Mouse (Mus musculus) spleen, adult 2 months (tissue): Measurements from ENCODE around the gene Reps1. TPM values are rescaled to one million over a fixed set of nuclear protein-coding genes. Genes with fewer than 3 reads are reported as not detected.

ENCODE experiments used
- DNase-seq, 2 experiments: peaks; one replicate each; pipeline versions ENCODE4 v3.0.0 to v3.0.0-alpha.2; 2012 to 2021; ENCODE audit warnings: low spot score in 2 of 2, low read depth in 1 of 2
- H3K27ac ChIP-seq: fragments of 200-500 bp; 2 replicates; pipeline ENCODE4 v1.5.1; 2012; ENCODE audit warnings: low read length, inconsistent platforms; ENCODE audit not compliant: insufficient read depth
- H3K27me3 ChIP-seq: fragments of 200-500 bp; 2 replicates; pipeline ENCODE4 v1.6.1; 2012; ENCODE audit warnings: mild to moderate bottlenecking, moderate library complexity, low read length, inconsistent platforms; ENCODE audit not compliant: control insufficient read depth, insufficient read depth
- H3K36me3 ChIP-seq: fragments of 200-500 bp; 2 replicates; pipeline ENCODE4 v1.6.1; 2012; ENCODE audit warnings: mild to moderate bottlenecking, low read length, inconsistent platforms; ENCODE audit not compliant: control insufficient read depth, insufficient read depth
- H3K4me1 ChIP-seq: fragments of 200-500 bp; 2 replicates; pipeline ENCODE4 v1.6.1; 2011; ENCODE audit warnings: inconsistent platforms; ENCODE audit not compliant: control insufficient read depth, insufficient read depth, insufficient read length
- H3K4me3 ChIP-seq: fragments of 200-500 bp; 2 replicates; pipeline ENCODE4 v1.5.1; 2011; ENCODE audit warnings: mild to moderate bottlenecking, inconsistent platforms; ENCODE audit not compliant: insufficient read depth, insufficient read length; ENCODE audit errors: extremely low read depth
- CTCF ChIP-seq: fragments of 200-500 bp; IDR thresholded peaks from 2 replicates; pipeline ENCODE4 v1.5.1; 2011; ENCODE audit warnings: mild to moderate bottlenecking, inconsistent platforms; ENCODE audit not compliant: insufficient read depth, insufficient read length, insufficient replicate concordance; ENCODE audit errors: extremely low read depth
- POLR2A ChIP-seq: fragments of 200-500 bp; IDR thresholded peaks from 2 replicates; pipeline ENCODE4 v1.6.1; 2011; ENCODE audit warnings: low read depth, low read length, inconsistent platforms
- WGBS: fragments of 180-500 bp; shearing (Covaris S2); methylation state at CpG from one replicate; pipeline ENCODE4 v1.1.7; 2018; 5-methylcytosine and 5-hydroxymethylcytosine counted together
- polyA plus RNA-seq: library from polyadenylated mRNA; depleted of rRNA; stranded (reverse); fragments of >200 nt; gene quantifications from 2 replicates; pipeline ENCODE4 v1.2.3, GENCODE M21; 2012

Reps1 gene
- polyA plus RNA-seq, 1 experiment: 33.3 TPM

GRCm38 (mm10) chr10:18090691-18091090, 35.0 kb downstream of the Reps1 start:
- peaks cover 14% of the 10 kb centered on the region for H3K36me3 ChIP-seq
- TF ChIP-seq POLR2A: no peak
- TF ChIP-seq CTCF: no peak
- DNase-seq: no peak

GRCm38 (mm10) chr10:18102166-18102565, 46.5 kb downstream of the Reps1 start:
- Histone ChIP-seq H3K4me3 (no peak overlapping the region), H3K4me1 (no peaks in the 10 kb centered on the region), H3K36me3 (peaks cover 9% of the 10 kb centered on the region), H3K27me3 (no peaks in the 10 kb centered on the region), H3K27ac (no peak overlapping the region)
- TF ChIP-seq POLR2A: no peak
- no peak for TF ChIP-seq CTCF
- no peak for DNase-seq
- 83% methylated on average over 5 of the region's 5 CpGs for WGBS

More at GRCm38 (mm10) chr10:18090691-18091090, 35.0 kb downstream of the Reps1 start:
- Histone ChIP-seq H3K27me3 (no peaks in the 10 kb centered on the region), H3K4me3 (no peak overlapping the region), H3K4me1 (no peaks in the 10 kb centered on the region), H3K27ac (no peak overlapping the region)

- no peak overlapping the region for H3K4me3 ChIP-seq
- H3K4me1 ChIP-seq: no peaks in the 10 kb centered on the region
- H3K27me3 ChIP-seq: no peaks in the 10 kb centered on the region
- TF ChIP-seq CTCF (peak; percentile 2; the same call in 1 of the 2 replicates), POLR2A (no peak)
- DNase-seq: no peak
- 80% methylated on average over 5 of the region's 5 CpGs for WGBS
- H3K27ac ChIP-seq: no peak overlapping the region
- H3K36me3 ChIP-seq: peaks cover 6% of the 10 kb centered on the region
These were observed 51.8 kb downstream of the Reps1 start for GRCm38 (mm10) chr10:18107471-18107870.

- Histone ChIP-seq H3K27me3 (no peaks in the 10 kb centered on the region), H3K4me3 (no peak overlapping the region), H3K27ac (no peak overlapping the region), H3K4me1 (no peaks in the 10 kb centered on the region), H3K36me3 (peaks cover 5% of the 10 kb centered on the region)
- DNase-seq: no peak
- TF ChIP-seq CTCF: no peak
- TF ChIP-seq POLR2A: no peak
These were observed 55.3 kb downstream of the Reps1 start for GRCm38 (mm10) chr10:18110940-18111339.

- H3K4me1 ChIP-seq: no peaks in the 10 kb centered on the region
- TF ChIP-seq POLR2A (no peak), CTCF (no peak)
- no peaks in the 10 kb centered on the region for H3K27me3 ChIP-seq
- no peak overlapping the region for H3K27ac ChIP-seq
- DNase-seq: no peak
- no peak overlapping the region for H3K4me3 ChIP-seq
- peaks cover 18% of the 10 kb centered on the region for H3K36me3 ChIP-seq
- 67% methylated on average over 10 of the region's 10 CpGs for WGBS
These were observed 57.9 kb downstream of the Reps1 start for GRCm38 (mm10) chr10:18113473-18114093.

GRCm38 (mm10) chr10:18118336-18118735, 62.7 kb downstream of the Reps1 start:
- Histone ChIP-seq H3K4me3 (no peak overlapping the region), H3K27ac (no peak overlapping the region), H3K27me3 (no peaks in the 10 kb centered on the region), H3K36me3 (peaks cover 34% of the 10 kb centered on the region), H3K4me1 (no peaks in the 10 kb centered on the region)
- DNase-seq: no peak
- 95% methylated on average over 8 of the region's 8 CpGs for WGBS
- TF ChIP-seq POLR2A (no peak), CTCF (no peak)

GRCm38 (mm10) chr10:18130276-18130675, 74.6 kb downstream of the Reps1 start:
- no peak for TF ChIP-seq CTCF
- no peak for TF ChIP-seq POLR2A
- DNase-seq: no peak
- Histone ChIP-seq H3K36me3 (peaks cover 6% of the 10 kb centered on the region), H3K27me3 (no peaks in the 10 kb centered on the region), H3K4me3 (no peak overlapping the region), H3K27ac (no peak overlapping the region), H3K4me1 (no peaks in the 10 kb centered on the region)
- WGBS: 96% methylated on average over 5 of the region's 5 CpGs
